Mouse (Mus musculus) gastrocnemius, adult 18-20 months (tissue): ENCODE data around the gene Fen1. TPM values are rescaled to one million over a fixed set of nuclear protein-coding genes. Genes with fewer than 3 reads are reported as not detected.
"Not testable (repeated sequence)": the region's sequence is repeated elsewhere in the genome, so short reads cannot be mapped to it uniquely, and the experiment has no call there.

ENCODE experiments used
- DNase-seq: peaks from one replicate; pipeline ENCODE4 v3.0.0; 2021; ENCODE audit warnings: low spot score
- total RNA-seq, 2 experiments: library from RNA; stranded (reverse); gene quantifications; 2 replicates each; pipeline ENCODE4 v1.2.3; 2021

The Fen1 gene
- total RNA-seq, 2 experiments from 2014 or later, result 3.6 to 4.3 TPM

GRCm38 (mm10) chr19:10182670-10183298 is 21.2 kb downstream of the Fen1 start, which contains the start of gene Fads1:
TSS of gene Fads1 (plus strand) at chr19:10182888.
- DNase-seq, result peak; percentile 88

- no peak for DNase-seq
These were observed 21.8 kb downstream of the Fen1 start for GRCm38 (mm10) chr19:10182142-10182541.

GRCm38 (mm10) chr19:10181225-10181624 is 22.7 kb downstream of the Fen1 start:
- DNase-seq, result no peak

GRCm38 (mm10) chr19:10176941-10177372 is 27.0 kb downstream of the Fen1 start:
- no peak for DNase-seq

GRCm38 (mm10) chr19:10176477-10176876 is 27.5 kb downstream of the Fen1 start:
- DNase-seq, result no peak

- DNase-seq, result no peak
These were observed 29.0 kb downstream of the Fen1 start for GRCm38 (mm10) chr19:10174956-10175355.

- no peak for DNase-seq
These were observed 30.0 kb downstream of the Fen1 start for GRCm38 (mm10) chr19:10173844-10174539.

GRCm38 (mm10) chr19:10173116-10173718 is 30.8 kb downstream of the Fen1 start:
- no peak for DNase-seq

- DNase-seq, result no peak
These were observed 32.1 kb downstream of the Fen1 start for GRCm38 (mm10) chr19:10171846-10172245.

GRCm38 (mm10) chr19:10171359-10171758 is 32.6 kb downstream of the Fen1 start:
- DNase-seq, result no peak

GRCm38 (mm10) chr19:10170466-10170865 is 33.5 kb downstream of the Fen1 start:
- DNase-seq, result no peak

GRCm38 (mm10) chr19:10169692-10170330 is 34.2 kb downstream of the Fen1 start:
- not testable (repeated sequence) for DNase-seq

- no peak for DNase-seq
These were observed 34.8 kb downstream of the Fen1 start for GRCm38 (mm10) chr19:10169179-10169578.

- DNase-seq, result no peak
These were observed 35.5 kb downstream of the Fen1 start for GRCm38 (mm10) chr19:10168441-10168840.

- no peak for DNase-seq
These were observed 36.0 kb downstream of the Fen1 start for GRCm38 (mm10) chr19:10167951-10168350.

GRCm38 (mm10) chr19:10167112-10167511 is 36.9 kb downstream of the Fen1 start:
- DNase-seq, result no peak

GRCm38 (mm10) chr19:10165928-10166327 is 38.0 kb downstream of the Fen1 start:
- DNase-seq, result not testable (repeated sequence)

GRCm38 (mm10) chr19:10163896-10164295 is 40.1 kb downstream of the Fen1 start:
- no peak for DNase-seq

GRCm38 (mm10) chr19:10157725-10158124 is 46.2 kb downstream of the Fen1 start:
- DNase-seq, result no peak

GRCm38 (mm10) chr19:10149189-10149588 is 54.8 kb downstream of the Fen1 start:
- DNase-seq, result no peak
